Mouse (Mus musculus) hindbrain, postnatal 0 days (tissue): Measurements from ENCODE around the gene Cldn13. TPM values are rescaled to one million over a fixed set of nuclear protein-coding genes. Genes with fewer than 3 reads are reported as not detected.

Experiments used
- ATAC-seq: fragments of 200-750 bp; cut with Nextera tagmentation; 2 replicates; pipeline ENCODE4 v1.8.0; 2017; ENCODE audit warnings: mild to moderate bottlenecking, moderate TSS enrichment, moderate library complexity
- DNase-seq: peaks from one replicate; pipeline ENCODE4 v3.0.0-alpha.2; 2015; ENCODE audit warnings: low spot score
- H3K27ac ChIP-seq: fragments of 300-500 bp; sonication (generic); 2 replicates; pipeline ENCODE4 v1.5.1; 2014; ENCODE audit warnings: mild to moderate bottlenecking
- H3K27me3 ChIP-seq: fragments of 300-500 bp; sonication (generic); 2 replicates; pipeline ENCODE4 v1.6.1; 2014; ENCODE audit warnings: low read length, mixed read lengths; ENCODE audit not compliant: insufficient read depth
- H3K36me3 ChIP-seq: fragments of 300-500 bp; sonication (generic); 2 replicates; pipeline ENCODE4 v1.6.1; 2014; ENCODE audit warnings: low read length, mixed read lengths; ENCODE audit not compliant: insufficient read depth
- H3K4me1 ChIP-seq: fragments of 300-500 bp; sonication (generic); 2 replicates; pipeline ENCODE4 v1.6.1; 2014; ENCODE audit warnings: antibody characterized with exemption, low read length, mixed read lengths; ENCODE audit not compliant: insufficient read depth
- H3K4me2 ChIP-seq: fragments of 300-500 bp; sonication (generic); 2 replicates; pipeline ENCODE4 v1.6.1; 2014; ENCODE audit warnings: low read depth, mild to moderate bottlenecking, low read length, moderate library complexity, mixed read lengths
- H3K4me3 ChIP-seq: fragments of 300-500 bp; sonication (generic); 2 replicates; pipeline ENCODE4 v1.5.1; 2014; ENCODE audit warnings: low read length
- H3K9ac ChIP-seq: fragments of 300-500 bp; sonication (generic); replicated peaks from 2 replicates; pipeline ENCODE4 v1.6.1; 2014; ENCODE audit warnings: mild to moderate bottlenecking, low read length, moderate library complexity, mixed read lengths
- H3K9me3 ChIP-seq: fragments of 300-500 bp; sonication (generic); 2 replicates; pipeline ENCODE4 v1.6.1; 2016; ENCODE audit warnings: low read length, mixed read lengths
- CTCF ChIP-seq: IDR thresholded peaks from 2 replicates; pipeline ENCODE4 v1.5.1; 2016; ENCODE audit warnings: antibody characterized with exemption, control low read depth, low read depth
- WGBS: fragments of 180-500 bp; shearing (Covaris S2); extraction: QIAGEN DNeasy Blood & Tissue Kit; methylation state at CpG from one replicate; pipeline ENCODE4 v1.1.7; 2014; 5-methylcytosine and 5-hydroxymethylcytosine counted together
- polyA plus RNA-seq: library from polyadenylated mRNA; unstranded; fragments of >200 nt; fragmentation: Nextera tagmentation; extraction: Ambion mirVana; gene quantifications from 2 replicates; pipeline ENCODE4 v1.2.1, GENCODE M21; 2015
- total RNA-seq: library from RNA; depleted of rRNA; stranded (reverse); fragments of >200 nt; gene quantifications from 2 replicates; pipeline ENCODE4 v1.2.3, GENCODE M21; 2014

Cldn13 gene
- total and polyA plus RNA-seq, 2 experiments from 2014 or later: not detected

DNA sequence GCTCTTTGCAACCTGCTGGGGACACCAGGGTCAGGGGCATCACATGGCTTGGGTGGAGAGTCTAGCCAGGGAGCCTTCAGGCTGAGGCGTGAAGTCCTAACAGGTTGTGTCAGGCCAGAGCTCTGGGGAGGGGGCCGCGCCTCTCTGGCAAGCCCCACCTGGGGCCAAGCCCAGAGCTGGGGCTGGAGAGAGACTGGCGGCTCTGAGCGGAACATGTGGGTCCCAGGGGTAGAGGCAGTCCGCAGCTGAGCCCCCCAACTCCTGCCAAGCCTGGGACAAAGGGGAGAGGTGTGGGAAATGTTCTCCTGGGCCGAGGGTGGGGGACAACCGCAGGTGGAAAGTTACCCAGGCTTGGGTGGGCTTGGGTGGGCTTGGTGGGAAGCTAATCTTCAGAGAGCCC is 18.4 kb downstream of the Cldn13 start:
- no peak for DNase-seq
- H3K27me3 ChIP-seq: no peaks in the 10 kb centered on the region
- H3K9me3 ChIP-seq: no peaks in the 10 kb centered on the region
- H3K4me1 ChIP-seq: no peaks in the 10 kb centered on the region
- ATAC-seq: no peak
- H3K4me2 ChIP-seq: no peak overlapping the region
- no peak for TF ChIP-seq CTCF
- no peak overlapping the region for H3K27ac ChIP-seq
- 76% methylated on average over 7 of the region's 8 CpGs for WGBS
- no peak overlapping the region for H3K4me3 ChIP-seq
- no peaks in the 10 kb centered on the region for H3K36me3 ChIP-seq
- H3K9ac ChIP-seq: no peak overlapping the region

DNA sequence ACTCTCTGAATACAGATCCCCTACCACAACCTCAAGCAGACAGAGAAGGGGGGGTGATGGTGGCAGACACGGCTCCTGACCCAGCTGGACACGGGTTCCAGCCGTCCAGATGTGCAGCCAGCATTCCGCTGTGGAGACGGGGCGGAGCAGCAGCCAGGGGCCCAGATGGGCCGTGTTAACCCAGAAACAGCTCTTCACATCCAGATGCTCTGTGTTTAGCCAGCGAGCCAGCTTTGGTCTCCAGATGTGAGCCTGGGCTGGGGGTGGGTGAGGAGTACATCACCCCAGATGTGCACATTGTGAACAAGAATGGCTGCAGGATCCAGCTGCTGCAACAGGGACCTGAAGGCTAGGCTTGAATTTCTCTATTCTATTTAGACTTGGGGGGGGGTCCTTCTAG is 20.0 kb downstream of the Cldn13 start:
- no peak for ATAC-seq
- H3K9ac ChIP-seq: no peak overlapping the region
- no peak overlapping the region for H3K4me3 ChIP-seq
- TF ChIP-seq CTCF: no peak
- WGBS: 68% methylated on average over 8 of the region's 8 CpGs
- H3K36me3 ChIP-seq: no peaks in the 10 kb centered on the region
- H3K9me3 ChIP-seq: no peaks in the 10 kb centered on the region
- no peak for DNase-seq
- no peaks in the 10 kb centered on the region for H3K4me1 ChIP-seq
- no peak overlapping the region for H3K27ac ChIP-seq
- H3K4me2 ChIP-seq: no peak overlapping the region
- no peaks in the 10 kb centered on the region for H3K27me3 ChIP-seq

DNA sequence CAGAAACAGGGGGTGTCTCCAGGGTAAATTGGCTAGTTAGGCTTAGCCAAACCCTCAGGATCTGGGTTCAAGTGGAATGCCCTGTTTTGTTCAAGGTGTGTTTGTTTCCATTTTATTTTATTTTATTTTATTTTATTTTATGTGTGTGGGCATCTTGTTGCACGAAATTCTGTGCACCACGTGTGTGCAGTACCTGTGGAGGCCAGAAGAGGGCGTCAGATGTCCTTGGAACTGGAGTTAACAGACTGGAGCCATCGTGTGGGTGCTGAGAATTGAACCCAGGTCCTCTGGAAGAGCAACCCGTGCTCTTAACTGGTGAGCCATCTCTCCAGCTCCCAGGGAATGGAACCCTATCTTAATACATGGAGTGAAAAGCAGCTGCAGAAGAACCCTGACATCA is 22.6 kb downstream of the Cldn13 start:
- DNase-seq (no peak), ATAC-seq (no peak)
- Histone ChIP-seq H3K27ac (no peak overlapping the region), H3K4me1 (no peaks in the 10 kb centered on the region), H3K9ac (no peak overlapping the region), H3K9me3 (no peaks in the 10 kb centered on the region), H3K36me3 (no peaks in the 10 kb centered on the region), H3K4me3 (no peak overlapping the region), H3K4me2 (no peak overlapping the region), H3K27me3 (no peaks in the 10 kb centered on the region)
- TF ChIP-seq CTCF: peak; percentile 32; the same call in 1 of the 2 replicates
- 76% methylated on average over 5 of the region's 5 CpGs for WGBS

GRCm38 (mm10) chr5:134891552-134891951 is 23.8 kb downstream of the Cldn13 start:
- DNase-seq (no peak), ATAC-seq (no peak)
- H3K4me2 ChIP-seq: no peak overlapping the region
- H3K4me1 ChIP-seq: no peaks in the 10 kb centered on the region
- H3K27me3 ChIP-seq: no peaks in the 10 kb centered on the region
- no peak overlapping the region for H3K4me3 ChIP-seq
- 51% methylated on average over 8 of the region's 8 CpGs for whole genome bisulfite sequencing
- no peak overlapping the region for H3K27ac ChIP-seq
- TF ChIP-seq CTCF: no peak
- H3K36me3 ChIP-seq: no peaks in the 10 kb centered on the region
- no peak overlapping the region for H3K9ac ChIP-seq
- no peaks in the 10 kb centered on the region for H3K9me3 ChIP-seq

- Histone ChIP-seq H3K27ac (no peak overlapping the region), H3K9me3 (no peaks in the 10 kb centered on the region), H3K36me3 (no peaks in the 10 kb centered on the region), H3K9ac (no peak overlapping the region), H3K4me2 (no peak overlapping the region), H3K4me1 (no peaks in the 10 kb centered on the region), H3K27me3 (no peaks in the 10 kb centered on the region), H3K4me3 (no peak overlapping the region)
- DNase-seq (no peak), ATAC-seq (no peak)
- WGBS: 74% methylated on average over 6 of the region's 6 CpGs
- no peak for TF ChIP-seq CTCF
These were observed 24.7 kb downstream of the Cldn13 start for GRCm38 (mm10) chr5:134890601-134891054.

DNA sequence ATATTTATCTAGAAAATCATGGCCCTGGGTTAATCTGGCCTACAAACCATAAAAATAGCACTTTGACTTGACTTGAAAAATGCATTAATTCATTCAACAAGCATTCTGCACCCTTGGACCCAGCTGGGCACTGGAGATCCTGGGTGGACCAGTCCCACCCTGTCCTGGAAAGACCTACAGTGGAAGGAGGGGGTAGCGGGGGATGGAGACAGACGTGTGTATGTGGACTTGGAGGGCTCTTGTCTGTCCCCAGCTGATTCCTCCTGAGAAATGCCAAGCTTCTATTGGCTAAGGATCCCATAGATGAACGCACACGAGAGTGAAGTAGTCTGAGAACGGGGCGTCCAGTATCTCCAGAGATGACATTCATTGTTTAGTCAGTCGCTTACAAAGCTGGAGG is 26.8 kb downstream of the Cldn13 start:
- Histone ChIP-seq H3K9ac (no peak overlapping the region), H3K4me3 (no peak overlapping the region), H3K4me1 (no peaks in the 10 kb centered on the region), H3K36me3 (no peaks in the 10 kb centered on the region), H3K9me3 (no peaks in the 10 kb centered on the region), H3K27me3 (no peaks in the 10 kb centered on the region), H3K27ac (no peak overlapping the region), H3K4me2 (no peak overlapping the region)
- DNase-seq (no peak), ATAC-seq (no peak)
- no peak for TF ChIP-seq CTCF
- WGBS: 82% methylated on average over 7 of the region's 7 CpGs

DNA sequence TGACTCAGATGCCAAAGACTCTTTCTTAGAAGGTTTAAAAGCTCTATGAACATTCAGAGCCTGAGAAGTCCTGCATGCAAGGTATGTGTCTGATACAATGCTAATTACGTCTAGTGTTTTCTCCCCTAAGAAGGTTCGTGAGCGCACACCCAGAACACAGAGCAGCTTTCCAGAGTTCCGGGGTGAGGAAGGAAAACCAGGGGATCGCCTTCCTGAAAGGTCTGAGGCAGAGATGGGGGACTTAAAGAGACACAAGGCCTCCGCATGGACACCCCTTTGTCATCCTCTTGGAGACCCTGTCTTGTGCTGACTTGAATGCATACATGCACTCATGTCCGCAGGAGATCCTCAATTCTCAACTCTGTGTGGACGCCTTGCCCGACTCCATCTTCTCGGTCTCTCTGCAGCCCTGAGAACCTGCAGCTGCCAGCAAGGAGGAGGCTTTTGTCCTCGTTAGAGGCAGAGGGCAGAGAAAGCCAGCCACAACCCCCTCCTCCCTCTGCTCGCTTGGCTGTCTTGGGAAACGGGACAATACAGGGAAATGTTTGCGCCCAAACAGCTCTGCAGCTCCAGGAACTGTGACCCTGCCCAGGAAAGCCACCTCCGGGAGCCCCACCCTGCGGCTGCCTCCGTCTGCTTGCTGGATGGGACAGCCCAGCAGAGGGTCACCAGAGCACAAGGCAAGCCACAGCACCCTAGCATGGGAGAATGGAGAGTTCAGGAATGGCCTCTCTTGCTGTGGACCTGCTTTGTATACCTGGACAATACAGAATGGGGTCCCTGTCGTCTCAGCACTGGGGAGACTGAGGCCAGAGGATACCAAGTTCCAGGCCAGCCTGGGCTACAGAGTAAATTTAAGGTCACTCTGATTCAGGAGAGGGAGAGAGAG is 27.6 kb downstream of the Cldn13 start:
- no peaks in the 10 kb centered on the region for H3K9me3 ChIP-seq
- ATAC-seq: no peak
- no peaks in the 10 kb centered on the region for H3K4me1 ChIP-seq
- 46% methylated on average over 18 of the region's 18 CpGs for WGBS
- H3K4me2 ChIP-seq: no peak overlapping the region
- H3K36me3 ChIP-seq: no peaks in the 10 kb centered on the region
- no peak for DNase-seq
- H3K9ac ChIP-seq: no peak overlapping the region
- H3K27ac ChIP-seq: no peak overlapping the region
- no peak overlapping the region for H3K4me3 ChIP-seq
- no peak for TF ChIP-seq CTCF
- no peaks in the 10 kb centered on the region for H3K27me3 ChIP-seq
